Mouse (Mus musculus) limb, embryonic 11.5 days (tissue): ENCODE measurements at regions not wholly inside any gene's neighbourhood (a gene's known extent, or its start where the extent isn't known, plus 50 kb on each side); places are given as distances from the start of the nearest gene placed in this dataset.

ENCODE experiments used
- ATAC-seq: fragments of 200-750 bp; cut with Nextera tagmentation; 2 replicates; pipeline ENCODE4 v1.8.0; 2017; ENCODE audit warnings: low read depth; ENCODE audit not compliant: insufficient number of reproducible peaks, low FRiP score, low TSS enrichment
- DNase-seq: peaks from one replicate; pipeline ENCODE4 v3.0.0-alpha.2; 2015; ENCODE audit warnings: low spot score
- H3K27ac ChIP-seq: fragments of 300-500 bp; sonication (generic); replicated peaks from 2 replicates; pipeline ENCODE4 v1.5.1; 2014; ENCODE audit warnings: low read depth, mild to moderate bottlenecking, low read length
- H3K27me3 ChIP-seq: fragments of 300-500 bp; sonication (generic); 2 replicates; pipeline ENCODE4 v1.6.1; 2014; ENCODE audit warnings: mild to moderate bottlenecking, low read length, mixed read lengths; ENCODE audit not compliant: control insufficient read depth, insufficient read depth
- H3K36me3 ChIP-seq: fragments of 300-500 bp; sonication (generic); 2 replicates; pipeline ENCODE4 v1.6.1; 2014; ENCODE audit warnings: mild to moderate bottlenecking, low read length, moderate library complexity, mixed read lengths; ENCODE audit not compliant: control insufficient read depth, insufficient read depth
- H3K4me1 ChIP-seq: fragments of 300-500 bp; sonication (generic); 2 replicates; pipeline ENCODE4 v1.6.1; 2014; ENCODE audit warnings: low read length, mixed read lengths; ENCODE audit not compliant: control insufficient read depth, insufficient read depth
- H3K4me2 ChIP-seq: fragments of 300-500 bp; sonication (generic); 2 replicates; pipeline ENCODE4 v1.6.1; 2014; ENCODE audit warnings: low read depth, mild to moderate bottlenecking, moderate library complexity; ENCODE audit not compliant: severe bottlenecking
- H3K4me3 ChIP-seq: fragments of 300-500 bp; sonication (generic); 2 replicates; pipeline ENCODE4 v1.5.1; 2014; ENCODE audit warnings: low read depth, low read length
- H3K9ac ChIP-seq: fragments of 300-500 bp; sonication (generic); 2 replicates; pipeline ENCODE4 v1.6.1; 2014; ENCODE audit warnings: mild to moderate bottlenecking, low read length
- H3K9me3 ChIP-seq: fragments of 300-500 bp; sonication (generic); 2 replicates; pipeline ENCODE4 v1.6.1; 2016; ENCODE audit warnings: low read length; ENCODE audit not compliant: control insufficient read depth
- WGBS: fragments of 180-500 bp; shearing (Covaris S2); extraction: QIAGEN DNeasy Blood & Tissue Kit; methylation state at CpG from one replicate; pipeline ENCODE4 v1.1.7; 2014; 5-methylcytosine and 5-hydroxymethylcytosine counted together

- Histone ChIP-seq H3K9me3 (no peaks in the 10 kb centered on the region), H3K4me3 (no peak overlapping the region), H3K4me1 (peaks cover 5% of the 10 kb centered on the region; the same call in 1 of the 2 replicates), H3K27me3 (no peaks in the 10 kb centered on the region), H3K4me2 (no peak overlapping the region), H3K9ac (no peak overlapping the region), H3K36me3 (no peaks in the 10 kb centered on the region), H3K27ac (no peak overlapping the region)
- 84% methylated on average over 2 of the region's 2 CpGs for WGBS
- no peak for ATAC-seq
- DNase-seq = no peak
These were observed 58.3 kb upstream of the Ccdc39 start for GRCm38 (mm10) chr3:33902431-33902830.

- no peak overlapping the region for H3K27ac ChIP-seq
These were observed 59.2 kb upstream of the Ccdc39 start for GRCm38 (mm10) chr3:33903326-33903725.

DNA sequence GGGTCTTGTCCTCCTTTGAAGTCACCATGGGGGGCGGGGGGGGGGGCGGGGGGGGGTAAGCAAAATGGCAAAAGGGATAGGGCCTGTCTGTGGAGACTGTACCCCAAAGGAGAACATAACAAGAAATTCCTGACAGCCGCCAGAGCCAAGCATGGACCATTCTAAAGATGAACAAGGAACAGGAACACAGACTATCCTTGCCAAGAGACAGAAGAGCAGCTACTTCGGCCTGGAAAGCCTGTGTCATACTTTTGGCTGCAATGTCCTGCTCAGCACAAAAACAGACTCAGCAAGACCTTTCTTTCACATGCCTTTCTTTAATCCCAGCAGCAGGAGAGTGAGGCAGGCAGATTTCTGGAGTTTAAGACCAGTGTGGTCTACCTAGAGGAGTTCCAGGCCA is 59.7 kb upstream of the Ccdc39 start:
- Histone ChIP-seq H3K9ac (no peak overlapping the region), H3K4me3 (no peak overlapping the region), H3K27ac (no peak overlapping the region), H3K4me1 (peaks cover 5% of the 10 kb centered on the region; the same call in 1 of the 2 replicates), H3K9me3 (no peaks in the 10 kb centered on the region), H3K27me3 (no peaks in the 10 kb centered on the region), H3K36me3 (no peaks in the 10 kb centered on the region), H3K4me2 (no peak overlapping the region)
- 53% methylated on average over 4 of the region's 4 CpGs for WGBS
- DNase-seq (no peak), ATAC-seq (no peak)

More at GRCm38 (mm10) chr3:33903326-33903725, 59.2 kb upstream of the Ccdc39 start:
- DNase-seq = peak; percentile 43
- Histone ChIP-seq H3K27me3 (no peaks in the 10 kb centered on the region), H3K4me3 (no peak overlapping the region), H3K36me3 (no peaks in the 10 kb centered on the region), H3K9ac (no peak overlapping the region), H3K4me2 (no peak overlapping the region), H3K4me1 (peaks cover 5% of the 10 kb centered on the region; the same call in 1 of the 2 replicates), H3K9me3 (no peaks in the 10 kb centered on the region)
- 45% methylated on average over 8 of the region's 8 CpGs for WGBS
- no peak for ATAC-seq

DNA sequence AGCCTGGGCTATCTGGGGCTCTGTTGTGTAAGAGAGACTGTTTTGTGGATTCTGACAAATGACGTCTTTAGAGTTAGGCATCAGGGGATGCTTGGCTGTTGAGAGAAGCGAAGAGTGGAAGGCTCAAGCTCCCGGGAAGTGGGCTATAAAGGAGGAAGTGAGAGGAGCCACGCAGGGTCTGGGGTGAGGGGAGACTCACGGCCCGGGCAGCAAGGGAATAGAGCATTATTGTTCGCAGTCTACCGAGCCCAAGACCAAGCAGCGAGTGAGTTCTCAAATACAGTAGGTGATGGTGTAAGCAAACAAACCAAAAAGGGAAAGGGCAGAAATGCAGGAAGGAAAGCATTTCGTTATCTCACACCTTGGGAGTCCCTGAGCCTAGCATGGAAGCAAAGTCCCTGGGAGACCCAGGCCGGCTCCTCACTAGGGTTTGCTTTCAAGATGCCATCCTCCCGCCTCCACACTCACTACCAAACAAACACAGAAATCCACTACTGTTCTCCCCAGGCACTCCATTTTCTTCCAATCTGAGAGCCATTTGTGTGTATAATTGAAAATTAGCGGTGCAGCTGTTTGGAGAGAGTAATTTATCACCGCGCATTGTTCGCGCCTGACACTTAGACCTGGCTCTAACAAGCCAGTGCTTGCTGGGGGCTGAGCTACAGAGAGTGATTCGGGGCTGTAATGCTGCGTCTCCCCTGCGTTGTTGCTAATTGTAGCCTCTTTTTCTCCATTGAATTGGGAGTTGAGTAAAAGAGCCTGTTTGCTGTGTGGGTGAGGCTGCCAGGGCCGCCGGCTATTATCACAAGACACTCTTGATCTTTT is 61.0 kb upstream of the Ccdc39 start:
- H3K9me3 ChIP-seq = no peaks in the 10 kb centered on the region
- 37% methylated on average over 22 of the region's 22 CpGs for WGBS
- H3K4me2 ChIP-seq = peak overlapping the region; percentile 13; the same call in 1 of the 2 replicates
- DNase-seq = peak; percentile 48
- H3K4me1 ChIP-seq = peaks cover 5% of the 10 kb centered on the region; the same call in 1 of the 2 replicates
- H3K27ac ChIP-seq = no peak overlapping the region
- no peaks in the 10 kb centered on the region for H3K36me3 ChIP-seq
- no peaks in the 10 kb centered on the region for H3K27me3 ChIP-seq
- H3K9ac ChIP-seq = no peak overlapping the region
- ATAC-seq = no peak
- H3K4me3 ChIP-seq = no peak overlapping the region

DNA sequence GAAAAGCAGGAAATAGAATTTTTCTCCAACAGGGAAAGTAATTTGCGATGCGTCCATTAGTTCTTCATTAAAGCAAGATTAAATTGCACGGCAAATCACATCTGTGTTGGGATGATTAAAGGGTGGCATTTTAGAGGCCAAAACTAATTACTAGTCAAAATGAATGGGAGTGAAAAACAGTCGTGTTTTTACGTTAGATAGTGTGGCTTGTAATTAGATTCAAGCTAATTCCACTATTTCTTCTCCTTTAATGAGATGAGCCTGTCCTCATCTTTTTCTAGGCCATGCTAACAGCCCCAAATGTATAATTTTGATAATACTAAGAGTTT is 61.5 kb upstream of the Ccdc39 start:
- Histone ChIP-seq H3K36me3 (no peaks in the 10 kb centered on the region), H3K4me2 (peak overlapping the region; percentile 13; the same call in 1 of the 2 replicates), H3K27me3 (no peaks in the 10 kb centered on the region), H3K27ac (no peak overlapping the region), H3K4me3 (no peak overlapping the region), H3K9me3 (no peaks in the 10 kb centered on the region), H3K9ac (no peak overlapping the region), H3K4me1 (peaks cover 5% of the 10 kb centered on the region; the same call in 1 of the 2 replicates)
- ATAC-seq = no peak
- no peak for DNase-seq
- 23% methylated on average over 5 of the region's 5 CpGs for WGBS

GRCm38 (mm10) chr3:33907061-33907460 is 63.0 kb upstream of the Ccdc39 start:
- 79% methylated on average over 8 of the region's 8 CpGs for WGBS

DNA sequence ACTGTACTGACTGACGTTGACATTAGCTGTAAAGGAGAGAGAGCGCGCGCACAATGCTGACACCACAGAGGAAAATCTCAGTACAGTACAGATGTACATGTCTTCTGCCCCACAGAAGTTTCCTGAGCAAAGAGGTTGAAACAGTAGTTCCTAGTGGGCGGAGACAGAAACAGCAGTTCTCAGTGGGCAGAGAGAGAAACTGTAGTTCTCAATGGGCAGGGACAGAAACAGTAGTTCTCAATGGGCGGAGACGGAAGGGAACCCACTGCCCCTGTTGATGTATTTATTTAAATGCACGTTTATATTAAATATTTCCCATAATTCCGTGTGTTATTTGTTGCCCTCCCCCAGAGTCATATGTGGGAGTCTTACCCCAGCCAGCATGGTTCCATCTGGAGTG is 67.4 kb upstream of the Ccdc39 start:
- DNase-seq (no peak), ATAC-seq (no peak)
- Histone ChIP-seq H3K9ac (no peak overlapping the region), H3K4me3 (no peak overlapping the region), H3K27ac (no peak overlapping the region), H3K4me1 (no peaks in the 10 kb centered on the region), H3K4me2 (no peak overlapping the region), H3K27me3 (no peaks in the 10 kb centered on the region), H3K9me3 (no peaks in the 10 kb centered on the region), H3K36me3 (no peaks in the 10 kb centered on the region)
- WGBS = 86% methylated on average over 9 of the region's 9 CpGs

More at GRCm38 (mm10) chr3:33907061-33907460, 63.0 kb upstream of the Ccdc39 start:
- Histone ChIP-seq H3K9me3 (no peaks in the 10 kb centered on the region), H3K4me3 (no peak overlapping the region), H3K4me1 (peaks cover 5% of the 10 kb centered on the region; the same call in 1 of the 2 replicates), H3K27ac (no peak overlapping the region), H3K4me2 (no peak overlapping the region), H3K9ac (no peak overlapping the region), H3K27me3 (no peaks in the 10 kb centered on the region), H3K36me3 (no peaks in the 10 kb centered on the region)
- DNase-seq = no peak
- ATAC-seq = no peak

GRCm38 (mm10) chr3:33913470-33913869 is 69.4 kb upstream of the Ccdc39 start:
- Histone ChIP-seq H3K27me3 (no peaks in the 10 kb centered on the region), H3K27ac (no peak overlapping the region), H3K9ac (no peak overlapping the region), H3K4me3 (no peak overlapping the region), H3K4me1 (no peaks in the 10 kb centered on the region), H3K36me3 (no peaks in the 10 kb centered on the region), H3K9me3 (no peaks in the 10 kb centered on the region), H3K4me2 (no peak overlapping the region)
- ATAC-seq (no peak), DNase-seq (no peak)
- WGBS = 94% methylated on average over 5 of the region's 5 CpGs
